Mouse (Mus musculus): Measurements from ENCODE around the gene Prkn. TPM values are rescaled to one million over a fixed set of nuclear protein-coding genes. Genes with fewer than 3 reads are reported as not detected.

The Prkn gene
- total RNA-seq, 1 experiment = 1.7 TPM

DNA sequence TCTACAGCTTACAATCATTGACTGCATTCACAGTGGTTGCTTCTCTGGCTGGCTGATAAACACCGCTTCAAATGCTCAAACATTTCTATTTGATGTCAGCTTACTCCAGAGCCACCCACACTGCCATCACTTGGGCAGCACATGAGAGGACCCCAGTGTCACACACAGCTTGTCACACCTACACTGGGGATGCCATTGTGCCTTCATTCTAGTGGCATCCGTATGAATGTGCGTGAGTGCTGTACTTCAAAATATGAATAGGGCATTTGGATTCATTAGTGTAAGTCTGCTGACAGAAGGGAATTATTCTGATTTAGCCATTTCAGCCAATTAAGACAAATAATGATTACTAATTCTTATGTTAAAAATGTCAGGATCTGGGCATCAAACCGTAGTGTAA is 980.6 kb downstream of the Prkn start:
- no peak for DNase-seq (ENCODE audit: low read depth, low spot score)
- no peak for TF ChIP-seq ZC3H11A (IDR thresholded peaks at IDR 0.05; ENCODE audit: borderline replicate concordance, low read depth, low read length)
- Histone ChIP-seq H3K27ac (ENCODE audit: insufficient read depth, low read depth, low read length, poor library complexity, severe bottlenecking) (no peak overlapping the region), H3K4me3 (ENCODE audit: insufficient read depth in 1 of 2, low read depth in 1 of 2, low read length in 2 of 2, poor library complexity in 1 of 2, severe bottlenecking in 1 of 2) (no peak overlapping the region), H3K36me3 (ENCODE audit: control insufficient read depth, insufficient read depth, low read length, poor library complexity, severe bottlenecking) (no peaks in the 10 kb centered on the region), H3K9me3 (ENCODE audit: control insufficient read depth, insufficient read depth, low read depth, low read length) (no peaks in the 10 kb centered on the region), H3K9ac (ENCODE audit: insufficient read depth, low read depth, low read length, poor library complexity, severe bottlenecking) (no peak overlapping the region), H3K4me1 (ENCODE audit: control insufficient read depth in 2 of 2, insufficient read depth in 2 of 2, low read length in 2 of 2, poor library complexity in 1 of 2) (peaks cover 0 to 1% of the 10 kb centered on the region in 2 experiments; a peak in 1 of 4 replicates)
- in situ Hi-C loops (cut with MboI; ENCODE audit: low sequenced_read_pairs in 2 of 2, unreplicated experiment in 2 of 2) = no loop called here

DNA sequence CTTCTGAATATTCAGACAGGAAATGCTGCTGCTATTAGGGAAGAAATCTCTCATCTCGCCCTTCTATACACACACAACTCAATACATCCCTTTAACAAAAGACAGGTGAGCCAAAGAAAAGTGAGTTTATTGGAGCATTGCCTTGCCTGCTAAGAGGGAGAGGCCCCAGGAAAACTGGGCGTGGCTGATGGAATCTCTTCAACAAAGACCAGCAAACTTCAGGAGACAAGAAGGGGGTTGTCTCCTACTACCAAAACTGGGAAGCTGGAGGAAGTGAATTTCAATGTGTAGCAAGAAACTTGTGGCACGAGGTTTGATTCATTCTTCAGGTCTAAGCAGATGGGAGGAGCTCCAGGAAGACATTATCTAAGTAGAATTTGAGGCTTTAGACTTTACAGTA is 989.3 kb downstream of the Prkn start:
- no peaks in the 10 kb centered on the region for H3K9me3 ChIP-seq (ENCODE audit: control insufficient read depth, insufficient read depth, low read depth, low read length)
- peaks cover 0 to 3% of the 10 kb centered on the region in 2 experiments; a peak in 1 of 4 replicates for H3K4me1 ChIP-seq (ENCODE audit: control insufficient read depth in 2 of 2, insufficient read depth in 2 of 2, low read length in 2 of 2, poor library complexity in 1 of 2)
- no peak overlapping the region for H3K27ac ChIP-seq (ENCODE audit: insufficient read depth, low read depth, low read length, poor library complexity, severe bottlenecking)
- TF ChIP-seq HCFC1 (IDR thresholded peaks at IDR 0.05; ENCODE audit: borderline replicate concordance, insufficient read depth, low read length) = no peak
- TF ChIP-seq ZC3H11A (IDR thresholded peaks at IDR 0.05; ENCODE audit: borderline replicate concordance, low read depth, low read length) = no peak
- TF ChIP-seq ZNF384 (IDR thresholded peaks at IDR 0.05; ENCODE audit: low read depth, low read length) = no peak
- no peak for TF ChIP-seq MAFK (IDR thresholded peaks at IDR 0.05; ENCODE audit: insufficient read depth, low read depth, low read length)
- TF ChIP-seq CHD2 (IDR thresholded peaks at IDR 0.05; ENCODE audit: low read depth, low read length) = no peak
- no peaks in the 10 kb centered on the region for H3K36me3 ChIP-seq (ENCODE audit: control insufficient read depth, insufficient read depth, low read length, poor library complexity, severe bottlenecking)
- in situ Hi-C loops (cut with MboI; ENCODE audit: low sequenced_read_pairs in 2 of 2, unreplicated experiment in 2 of 2) = no loop called here
- H3K4me3 ChIP-seq (ENCODE audit: insufficient read depth in 1 of 2, low read depth in 1 of 2, low read length in 2 of 2, poor library complexity in 1 of 2, severe bottlenecking in 1 of 2) = no peak overlapping the region
- no peak overlapping the region for H3K9ac ChIP-seq (ENCODE audit: insufficient read depth, low read depth, low read length, poor library complexity, severe bottlenecking)
- peak; percentile 13 for DNase-seq (ENCODE audit: low read depth, low spot score)

DNA sequence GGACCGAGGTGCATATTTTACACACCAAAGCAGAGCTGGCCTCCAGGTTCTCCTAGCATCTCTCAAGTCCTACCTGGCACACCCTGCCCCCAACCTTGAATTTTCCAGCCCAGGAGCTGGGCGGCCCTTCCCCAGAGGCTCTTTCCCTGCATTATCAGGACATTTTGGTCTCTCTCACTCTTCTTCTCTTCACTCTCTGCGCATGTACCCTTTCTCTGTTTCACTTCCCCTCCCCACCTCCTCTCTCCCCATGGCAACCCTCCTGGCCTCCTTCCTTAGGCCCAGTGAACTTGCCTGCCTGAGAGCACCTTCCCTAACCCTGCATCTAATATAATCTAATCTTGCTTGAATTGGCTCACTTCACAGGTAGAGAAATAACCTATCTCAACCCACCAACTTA is 996.9 kb downstream of the Prkn start:
- in situ Hi-C loops (cut with MboI; ENCODE audit: low sequenced_read_pairs in 2 of 2, unreplicated experiment in 2 of 2) = no loop called here
- no peak for TF ChIP-seq MAFK (IDR thresholded peaks at IDR 0.05; ENCODE audit: insufficient read depth, low read depth, low read length)
- TF ChIP-seq HCFC1 (IDR thresholded peaks at IDR 0.05; ENCODE audit: borderline replicate concordance, insufficient read depth, low read length) = no peak
- TF ChIP-seq ZC3H11A (IDR thresholded peaks at IDR 0.05; ENCODE audit: borderline replicate concordance, low read depth, low read length) = no peak
- no peak for TF ChIP-seq ZNF384 (IDR thresholded peaks at IDR 0.05; ENCODE audit: low read depth, low read length)
- TF ChIP-seq CHD2 (IDR thresholded peaks at IDR 0.05; ENCODE audit: low read depth, low read length) = no peak
- Histone ChIP-seq H3K36me3 (ENCODE audit: control insufficient read depth, insufficient read depth, low read length, poor library complexity, severe bottlenecking) (no peaks in the 10 kb centered on the region), H3K9ac (ENCODE audit: insufficient read depth, low read depth, low read length, poor library complexity, severe bottlenecking) (no peak overlapping the region), H3K4me1 (ENCODE audit: control insufficient read depth in 2 of 2, insufficient read depth in 2 of 2, low read length in 2 of 2, poor library complexity in 1 of 2) (no peaks in the 10 kb centered on the region), H3K27ac (ENCODE audit: insufficient read depth, low read depth, low read length, poor library complexity, severe bottlenecking) (no peak overlapping the region), H3K9me3 (ENCODE audit: control insufficient read depth, insufficient read depth, low read depth, low read length) (no peaks in the 10 kb centered on the region), H3K4me3 (ENCODE audit: insufficient read depth in 1 of 2, low read depth in 1 of 2, low read length in 2 of 2, poor library complexity in 1 of 2, severe bottlenecking in 1 of 2) (no peak overlapping the region)
- no peak for DNase-seq (ENCODE audit: low read depth, low spot score)

DNA sequence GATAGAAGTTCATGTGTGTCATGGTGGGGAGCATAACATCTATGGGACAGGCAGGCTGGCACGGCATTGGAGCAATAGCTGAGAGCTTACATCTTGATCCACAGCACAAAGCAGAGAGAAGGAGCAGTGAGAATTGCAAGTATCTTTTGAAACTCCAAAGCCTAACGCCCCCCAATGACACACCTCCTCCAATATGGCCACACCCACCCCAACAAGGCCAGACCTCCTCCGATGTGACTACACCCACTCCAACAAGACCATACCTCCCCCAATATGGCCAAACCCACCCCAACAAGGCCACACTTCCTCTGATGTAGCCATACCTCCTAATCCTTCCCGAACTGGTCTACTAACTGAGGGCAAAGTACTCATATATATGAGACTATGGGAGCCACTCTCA is 1004.3 kb downstream of the Prkn start:
- in situ Hi-C loops (cut with MboI; ENCODE audit: low sequenced_read_pairs in 2 of 2, unreplicated experiment in 2 of 2) = no loop called here
- Histone ChIP-seq H3K9ac (ENCODE audit: insufficient read depth, low read depth, low read length, poor library complexity, severe bottlenecking) (no peak overlapping the region), H3K27ac (ENCODE audit: insufficient read depth, low read depth, low read length, poor library complexity, severe bottlenecking) (no peak overlapping the region), H3K4me3 (ENCODE audit: insufficient read depth in 1 of 2, low read depth in 1 of 2, low read length in 2 of 2, poor library complexity in 1 of 2, severe bottlenecking in 1 of 2) (no peak overlapping the region), H3K36me3 (ENCODE audit: control insufficient read depth, insufficient read depth, low read length, poor library complexity, severe bottlenecking) (no peaks in the 10 kb centered on the region), H3K9me3 (ENCODE audit: control insufficient read depth, insufficient read depth, low read depth, low read length) (no peaks in the 10 kb centered on the region), H3K4me1 (ENCODE audit: control insufficient read depth in 2 of 2, insufficient read depth in 2 of 2, low read length in 2 of 2, poor library complexity in 1 of 2) (no peaks in the 10 kb centered on the region)
- DNase-seq (ENCODE audit: low read depth, low spot score) = no peak
- TF ChIP-seq MAFK (IDR thresholded peaks at IDR 0.05; ENCODE audit: insufficient read depth, low read depth, low read length) (no peak), HCFC1 (IDR thresholded peaks at IDR 0.05; ENCODE audit: borderline replicate concordance, insufficient read depth, low read length) (no peak), CHD2 (IDR thresholded peaks at IDR 0.05; ENCODE audit: low read depth, low read length) (no peak)

DNA sequence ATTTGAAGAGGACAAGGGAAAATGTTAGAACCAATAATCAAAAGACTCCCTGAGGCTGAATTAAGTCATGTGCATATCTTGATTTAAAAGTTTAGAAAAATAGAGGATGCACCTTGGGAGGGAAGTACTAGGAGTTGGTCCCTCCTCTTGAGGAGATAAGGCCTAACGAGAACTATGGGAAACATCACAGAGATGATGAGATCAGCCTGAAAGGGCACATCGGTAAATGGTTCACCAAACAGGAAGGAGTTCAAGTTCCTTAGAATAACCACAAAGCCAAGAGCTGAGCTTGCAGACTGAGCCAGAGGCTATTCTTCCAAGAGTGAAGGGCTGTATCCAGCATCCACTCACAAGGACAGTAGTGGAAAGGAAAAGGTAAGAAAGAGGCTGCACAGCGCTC is 1004.8 kb downstream of the Prkn start:
- DNase-seq (ENCODE audit: low read depth, low spot score) = no peak
- H3K4me1 ChIP-seq (ENCODE audit: control insufficient read depth in 2 of 2, insufficient read depth in 2 of 2, low read length in 2 of 2, poor library complexity in 1 of 2) = no peaks in the 10 kb centered on the region
- no peak overlapping the region for H3K9ac ChIP-seq (ENCODE audit: insufficient read depth, low read depth, low read length, poor library complexity, severe bottlenecking)
- H3K36me3 ChIP-seq (ENCODE audit: control insufficient read depth, insufficient read depth, low read length, poor library complexity, severe bottlenecking) = no peaks in the 10 kb centered on the region
- in situ Hi-C loops (cut with MboI; ENCODE audit: low sequenced_read_pairs in 2 of 2, unreplicated experiment in 2 of 2) = no loop called here
- H3K9me3 ChIP-seq (ENCODE audit: control insufficient read depth, insufficient read depth, low read depth, low read length) = no peaks in the 10 kb centered on the region
- no peak overlapping the region for H3K27ac ChIP-seq (ENCODE audit: insufficient read depth, low read depth, low read length, poor library complexity, severe bottlenecking)
- no peak overlapping the region for H3K4me3 ChIP-seq (ENCODE audit: insufficient read depth in 1 of 2, low read depth in 1 of 2, low read length in 2 of 2, poor library complexity in 1 of 2, severe bottlenecking in 1 of 2)
- no peak for TF ChIP-seq CHD2 (IDR thresholded peaks at IDR 0.05; ENCODE audit: low read depth, low read length)
- no peak for TF ChIP-seq HCFC1 (IDR thresholded peaks at IDR 0.05; ENCODE audit: borderline replicate concordance, insufficient read depth, low read length)
- TF ChIP-seq ZNF384 (IDR thresholded peaks at IDR 0.05; ENCODE audit: low read depth, low read length) = no peak
- TF ChIP-seq ZC3H11A (IDR thresholded peaks at IDR 0.05; ENCODE audit: borderline replicate concordance, low read depth, low read length) = no peak
- TF ChIP-seq MAFK (IDR thresholded peaks at IDR 0.05; ENCODE audit: insufficient read depth, low read depth, low read length) = no peak
